Mouse (Mus musculus) hindbrain, embryonic 14.5 days (tissue): ENCODE measurements around the gene Kcna2. TPM values are rescaled to one million over a fixed set of nuclear protein-coding genes. Genes with fewer than 3 reads are reported as not detected.

Experiments used
- ATAC-seq: fragments of 200-750 bp; cut with Nextera tagmentation; 2 replicates; pipeline ENCODE4 v1.8.0; 2017; ENCODE audit warnings: moderate number of reproducible peaks, mild to moderate bottlenecking, moderate TSS enrichment, moderate library complexity; ENCODE audit not compliant: low FRiP score
- DNase-seq: peaks from one replicate; pipeline ENCODE4 v3.0.0-alpha.2; 2015; ENCODE audit warnings: low spot score
- H3K27ac ChIP-seq: fragments of 300-500 bp; sonication (generic); 2 replicates; pipeline ENCODE4 v1.5.1; 2014; ENCODE audit warnings: mild to moderate bottlenecking, moderate library complexity
- H3K27me3 ChIP-seq: fragments of 300-500 bp; sonication (generic); 2 replicates; pipeline ENCODE4 v1.6.1; 2014; ENCODE audit warnings: mild to moderate bottlenecking, low read length, mixed read lengths; ENCODE audit not compliant: control insufficient read depth, insufficient read depth
- H3K36me3 ChIP-seq: fragments of 300-500 bp; sonication (generic); replicated peaks from 2 replicates; pipeline ENCODE4 v1.6.1; 2014; ENCODE audit not compliant: control insufficient read depth, insufficient read depth
- H3K4me1 ChIP-seq: fragments of 300-500 bp; sonication (generic); replicated peaks from 2 replicates; pipeline ENCODE4 v1.6.1; 2014; ENCODE audit warnings: antibody characterized with exemption, low read length, mixed read lengths; ENCODE audit not compliant: control insufficient read depth, insufficient read depth
- H3K4me2 ChIP-seq: fragments of 300-500 bp; sonication (generic); replicated peaks from 2 replicates; pipeline ENCODE4 v1.6.1; 2014; ENCODE audit warnings: mild to moderate bottlenecking, moderate library complexity
- H3K4me3 ChIP-seq: fragments of 300-500 bp; sonication (generic); replicated peaks from 2 replicates; pipeline ENCODE4 v1.5.1; 2014; ENCODE audit warnings: mild to moderate bottlenecking, low read length
- H3K9ac ChIP-seq: fragments of 300-500 bp; sonication (generic); 2 replicates; pipeline ENCODE4 v1.6.1; 2014
- H3K9me3 ChIP-seq: fragments of 300-500 bp; sonication (generic); 2 replicates; pipeline ENCODE4 v1.6.1; 2016; ENCODE audit warnings: low read length; ENCODE audit not compliant: control insufficient read depth
- WGBS: fragments of 180-500 bp; shearing (Covaris S2); extraction: QIAGEN DNeasy Blood & Tissue Kit; methylation state at CpG from one replicate; pipeline ENCODE4 v1.1.7; 2014; 5-methylcytosine and 5-hydroxymethylcytosine counted together
- polyA plus RNA-seq: library from polyadenylated mRNA; unstranded; fragments of >200 nt; fragmentation: Nextera tagmentation; extraction: Ambion mirVana; gene quantifications from 2 replicates; pipeline ENCODE4 v1.2.1, GENCODE M21; 2014

The Kcna2 gene
- polyA plus RNA-seq, 1 experiment from 2014 or later: 1.9 TPM

DNA sequence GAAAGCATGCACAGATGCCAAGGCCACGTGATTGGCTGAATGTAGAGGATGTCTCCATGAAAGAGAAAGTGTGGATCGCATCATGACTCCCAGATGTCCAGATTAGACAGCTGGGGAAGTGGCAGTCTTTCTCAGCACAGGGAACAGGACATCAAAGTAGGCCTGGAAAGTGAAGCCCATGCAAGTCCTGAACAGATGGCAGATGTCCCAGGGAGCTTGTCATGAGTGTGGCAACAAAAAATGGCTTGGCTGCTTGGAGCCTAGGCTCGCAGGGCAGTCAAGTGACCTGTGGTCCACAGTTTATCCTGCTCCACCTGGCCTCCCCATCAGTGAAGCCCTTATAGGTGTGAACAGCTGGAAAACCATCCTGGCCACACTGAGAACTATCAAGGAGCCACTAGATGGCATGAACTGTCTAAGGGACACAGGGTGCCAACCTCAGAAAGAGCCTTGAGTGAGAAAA is 4.6 kb upstream of the Kcna2 start:
- H3K27me3 ChIP-seq: no peaks in the 10 kb centered on the region; the same call in 1 of the 2 replicates
- H3K4me1 ChIP-seq: peaks cover 6% of the 10 kb centered on the region; the same call in 1 of the 2 replicates
- H3K9ac ChIP-seq: no peak overlapping the region
- no peak overlapping the region for H3K4me3 ChIP-seq
- DNase-seq (no peak), ATAC-seq (no peak)
- no peaks in the 10 kb centered on the region for H3K36me3 ChIP-seq
- H3K9me3 ChIP-seq: no peaks in the 10 kb centered on the region
- no peak overlapping the region for H3K27ac ChIP-seq
- 79% methylated on average over 3 of the region's 3 CpGs for WGBS
- no peak overlapping the region for H3K4me2 ChIP-seq

DNA sequence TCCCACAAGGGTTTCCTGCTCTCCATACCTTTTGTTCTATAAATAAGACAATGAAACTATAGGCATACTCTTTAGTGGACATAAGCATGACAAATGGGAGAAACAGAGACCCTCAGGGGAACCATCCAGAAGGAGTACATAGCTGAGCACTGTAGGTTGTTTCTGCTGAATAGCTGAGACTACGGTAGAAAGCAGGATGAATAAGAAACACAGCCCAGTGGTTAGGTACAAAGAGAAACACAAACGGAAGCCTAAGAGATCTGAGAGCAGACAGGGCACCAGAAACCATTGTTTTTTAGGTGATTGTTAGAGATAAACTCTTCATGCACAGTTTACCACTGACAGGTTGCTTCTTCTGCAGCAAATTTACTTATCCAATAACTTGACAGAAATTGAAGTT is 1.1 kb upstream of the Kcna2 start:
- Histone ChIP-seq H3K9ac (no peak overlapping the region), H3K9me3 (no peaks in the 10 kb centered on the region), H3K4me3 (no peak overlapping the region), H3K36me3 (0 out of 2 replicates have a peak, but pooled peaks cover 3% of the 10 kb centered on the region), H3K4me2 (no peak overlapping the region), H3K4me1 (peaks cover 15% of the 10 kb centered on the region), H3K27me3 (no peaks in the 10 kb centered on the region; the same call in 1 of the 2 replicates), H3K27ac (no peak overlapping the region)
- DNase-seq (no peak), ATAC-seq (no peak)
- WGBS: 24% methylated on average over 2 of the region's 2 CpGs

DNA sequence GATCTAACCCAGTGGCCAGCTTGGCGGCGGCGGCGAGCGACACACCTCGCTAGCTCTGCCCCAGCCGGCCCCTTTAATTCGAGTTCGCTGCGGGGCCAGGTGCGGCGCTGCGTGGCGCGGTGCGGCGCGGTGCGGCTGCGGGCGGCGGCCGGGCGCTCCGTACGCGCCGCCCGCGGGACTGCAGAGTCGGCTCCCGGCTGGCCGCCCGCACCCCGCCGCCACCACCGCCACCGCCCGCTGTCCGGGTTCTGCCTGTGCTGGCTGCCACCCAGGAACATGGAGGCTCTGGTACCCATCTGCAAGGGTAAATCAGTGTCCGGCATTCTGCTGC is 475 bp downstream of the Kcna2 start:
- Histone ChIP-seq H3K4me3 (peak overlapping the region; percentile 74), H3K9me3 (no peaks in the 10 kb centered on the region), H3K4me2 (peak overlapping the region; percentile 88), H3K27me3 (no peaks in the 10 kb centered on the region; the same call in 1 of the 2 replicates), H3K4me1 (peaks cover 15% of the 10 kb centered on the region), H3K36me3 (0 out of 2 replicates have a peak, but pooled peaks cover 3% of the 10 kb centered on the region), H3K27ac (peak overlapping the region; percentile 90), H3K9ac (peak overlapping the region; percentile 81)
- under 1% methylated on average over 37 of the region's 41 CpGs for WGBS
- ATAC-seq: peak; percentile 74
- no peak for DNase-seq

- peak overlapping the region; percentile 88 for H3K4me2 ChIP-seq
- peak; percentile 86 for ATAC-seq
- H3K27ac ChIP-seq: peak overlapping the region; percentile 90
- peaks cover 15% of the 10 kb centered on the region for H3K4me1 ChIP-seq
- peak; percentile 58 for DNase-seq
- peak overlapping the region; percentile 81 for H3K9ac ChIP-seq
- peak overlapping the region; percentile 74 for H3K4me3 ChIP-seq
- H3K27me3 ChIP-seq: no peaks in the 10 kb centered on the region; the same call in 1 of the 2 replicates
- H3K36me3 ChIP-seq: 0 out of 2 replicates have a peak, but pooled peaks cover 3% of the 10 kb centered on the region
- H3K9me3 ChIP-seq: no peaks in the 10 kb centered on the region
- WGBS: under 1% methylated on average over 49 of the region's 53 CpGs
Measured at GRCm38 (mm10) chr3:107101787-107102651, 1.1 kb downstream of the Kcna2 start.

DNA sequence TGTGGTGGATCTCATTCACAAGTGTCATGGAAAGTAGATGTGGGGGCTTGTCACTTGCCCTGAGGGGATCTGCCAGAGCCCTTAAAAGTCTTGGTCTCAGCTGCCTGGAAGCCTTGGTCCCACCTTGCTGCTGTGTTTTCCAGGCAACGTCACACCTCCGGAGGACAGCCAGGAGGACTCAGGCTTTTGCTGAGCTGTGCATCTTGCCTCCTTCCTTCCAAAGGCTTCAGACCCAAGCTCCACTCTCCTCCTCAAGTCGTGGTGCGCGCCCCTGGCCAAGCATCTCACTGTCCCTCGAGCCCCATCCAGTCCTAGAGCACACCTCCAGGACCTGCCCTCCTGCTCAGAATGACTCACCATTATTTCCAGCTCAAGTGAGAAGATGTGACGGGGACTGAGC is 2.1 kb downstream of the Kcna2 start:
- Histone ChIP-seq H3K9ac (peak overlapping the region; percentile 81), H3K9me3 (no peaks in the 10 kb centered on the region), H3K4me2 (peak overlapping the region; percentile 88), H3K4me3 (peak overlapping the region; percentile 74), H3K36me3 (0 out of 2 replicates have a peak, but pooled peaks cover 3% of the 10 kb centered on the region), H3K27me3 (no peaks in the 10 kb centered on the region; the same call in 1 of the 2 replicates), H3K27ac (no peak overlapping the region), H3K4me1 (peaks cover 15% of the 10 kb centered on the region)
- WGBS: 76% methylated on average over 7 of the region's 7 CpGs
- ATAC-seq (no peak), DNase-seq (no peak)

DNA sequence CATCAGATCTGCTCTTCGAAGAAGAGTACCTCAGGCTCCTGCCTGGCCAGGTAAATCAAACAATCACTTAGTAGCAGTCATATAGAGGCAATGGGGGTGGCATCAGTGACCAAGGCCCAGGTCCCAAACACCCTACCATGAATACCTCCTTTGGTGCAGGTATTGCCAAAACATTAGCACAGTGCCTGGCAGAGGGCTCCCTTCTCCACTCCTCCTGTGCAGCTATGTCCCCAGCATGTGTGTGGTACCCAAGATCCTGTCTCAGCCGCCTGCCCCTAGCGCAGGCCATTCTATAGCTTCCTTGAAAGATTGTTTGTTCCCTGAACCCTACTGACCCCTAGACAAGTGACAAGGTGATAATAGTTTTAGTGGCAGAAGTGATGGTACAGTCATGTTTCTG is 2.5 kb downstream of the Kcna2 start:
- H3K9ac ChIP-seq: peak overlapping the region; percentile 81; the same call in 1 of the 2 replicates
- peak overlapping the region; percentile 74 for H3K4me3 ChIP-seq
- WGBS: 90% methylated on average over 3 of the region's 3 CpGs

DNA sequence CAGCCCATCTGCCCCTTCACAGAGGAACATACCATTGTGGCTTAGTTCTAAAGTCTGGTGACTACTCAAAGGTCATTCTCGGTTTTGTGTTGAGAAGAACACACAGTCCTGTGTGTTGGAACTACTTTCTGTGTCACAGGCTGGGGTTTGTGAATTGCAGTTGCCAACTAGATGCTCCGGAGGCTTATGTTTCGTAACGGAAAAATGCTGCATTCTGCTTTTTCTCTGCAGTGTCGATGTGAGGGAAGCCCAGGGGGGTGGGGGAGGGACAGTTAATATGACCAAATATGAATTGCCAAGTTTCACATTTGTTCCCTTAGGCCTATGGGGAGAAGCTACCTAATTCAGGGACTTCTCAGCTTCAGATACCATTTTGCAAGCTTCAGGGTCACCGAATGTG is 5.0 kb downstream of the Kcna2 start:
- Histone ChIP-seq H3K27me3 (no peaks in the 10 kb centered on the region), H3K4me2 (peak overlapping the region; percentile 6; the same call in 1 of the 2 replicates), H3K36me3 (0 out of 2 replicates have a peak, but pooled peaks cover 3% of the 10 kb centered on the region), H3K4me1 (peaks cover 10% of the 10 kb centered on the region), H3K27ac (no peak overlapping the region), H3K9me3 (no peaks in the 10 kb centered on the region), H3K9ac (no peak overlapping the region), H3K4me3 (no peak overlapping the region)
- no peak for DNase-seq
- no peak for ATAC-seq
- 83% methylated on average over 6 of the region's 6 CpGs for WGBS

More for the DNA sequence above, 2.5 kb downstream of the Kcna2 start:
- peaks cover 15% of the 10 kb centered on the region for H3K4me1 ChIP-seq
- H3K27ac ChIP-seq: no peak overlapping the region
- no peaks in the 10 kb centered on the region for H3K9me3 ChIP-seq
- H3K4me2 ChIP-seq: peak overlapping the region; percentile 88
- ATAC-seq (no peak), DNase-seq (no peak)
- H3K27me3 ChIP-seq: no peaks in the 10 kb centered on the region; the same call in 1 of the 2 replicates
- H3K36me3 ChIP-seq: 0 out of 2 replicates have a peak, but pooled peaks cover 3% of the 10 kb centered on the region

DNA sequence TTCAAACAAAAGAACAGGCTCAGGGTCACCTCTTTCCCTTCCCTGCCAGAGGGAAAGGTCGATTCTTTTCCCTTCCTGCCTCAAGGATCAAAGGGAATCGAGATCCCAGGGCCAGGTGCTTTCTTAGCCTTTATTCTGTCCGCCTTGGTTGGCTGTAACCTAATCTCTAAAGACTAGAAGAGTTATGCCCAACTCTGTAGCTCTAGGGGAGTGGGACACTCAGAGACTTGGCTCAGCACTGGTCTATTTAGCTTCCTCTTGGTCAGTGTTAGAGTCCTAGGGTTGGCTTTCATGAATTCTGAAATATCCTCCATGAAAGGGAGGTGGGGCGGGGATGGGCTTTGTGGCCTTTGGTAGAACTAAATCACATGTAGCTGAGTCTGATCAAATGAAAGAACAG is 11.6 kb downstream of the Kcna2 start:
- H3K9me3 ChIP-seq: no peaks in the 10 kb centered on the region
- H3K27me3 ChIP-seq: no peaks in the 10 kb centered on the region
- H3K27ac ChIP-seq: 0 out of 2 replicates have a peak overlapping the region, but pooled peaks have one; percentile 87
- peaks cover 25% of the 10 kb centered on the region for H3K4me1 ChIP-seq
- whole genome bisulfite sequencing: 61% methylated on average over 4 of the region's 4 CpGs
- H3K4me3 ChIP-seq: no peak overlapping the region
- ATAC-seq (no peak), DNase-seq (no peak)
- no peak overlapping the region for H3K4me2 ChIP-seq
- H3K36me3 ChIP-seq: no peaks in the 10 kb centered on the region
- H3K9ac ChIP-seq: no peak overlapping the region

- Histone ChIP-seq H3K27ac (peak overlapping the region; percentile 87), H3K9ac (peak overlapping the region; percentile 39), H3K9me3 (no peaks in the 10 kb centered on the region), H3K4me3 (no peak overlapping the region), H3K4me2 (peak overlapping the region; percentile 47), H3K4me1 (peaks cover 25% of the 10 kb centered on the region), H3K36me3 (no peaks in the 10 kb centered on the region), H3K27me3 (no peaks in the 10 kb centered on the region)
- WGBS: 50% methylated on average over 10 of the region's 10 CpGs
- ATAC-seq (peak; percentile 26; the same call in 1 of the 2 replicates), DNase-seq (no peak)
Measured at GRCm38 (mm10) chr3:107112932-107113659, 12.2 kb downstream of the Kcna2 start.
